Mouse (Mus musculus) small intestine, adult 2 months (tissue): ENCODE results near the gene Rragc.

Source experiments
- CTCF ChIP-seq: fragments of 200-500 bp; IDR thresholded peaks from 2 replicates; pipeline ENCODE4 v1.5.1; 2012; ENCODE audit warnings: low read depth, mild to moderate bottlenecking, control low read depth, inconsistent platforms, low read length, moderate library complexity, mixed read lengths; ENCODE audit not compliant: insufficient replicate concordance, insufficient read length; ENCODE audit errors: extremely low read depth
- POLR2A ChIP-seq: fragments of 200-500 bp; IDR thresholded peaks from 2 replicates; pipeline ENCODE4 v1.6.1; 2012; ENCODE audit warnings: low read depth, mild to moderate bottlenecking, control low read depth, inconsistent platforms, low read length, moderate library complexity

DNA sequence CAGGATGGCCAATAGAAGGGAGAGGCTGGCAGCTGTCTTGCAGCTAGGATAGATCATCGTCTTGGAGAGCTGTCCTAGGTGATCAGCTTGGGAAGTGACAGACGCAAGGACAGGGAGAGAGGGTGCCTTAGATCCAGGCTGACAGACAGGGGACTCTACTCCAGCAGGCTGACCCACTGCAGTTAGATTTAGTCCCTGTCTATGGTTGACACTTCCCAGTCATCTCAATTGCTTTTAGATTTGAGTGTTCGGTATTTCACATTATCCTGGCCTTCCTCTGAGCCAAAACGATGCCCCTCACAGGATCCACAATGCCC, 40.2 kb downstream of the Rragc start:
- no peak for TF ChIP-seq CTCF
- no peak for TF ChIP-seq POLR2A
